Mouse (Mus musculus) bone marrow, adult 2 months (tissue): Measurements from ENCODE around the gene Tmem123.

ENCODE experiments used
- CTCF ChIP-seq: fragments of 200-500 bp; IDR thresholded peaks from 2 replicates; pipeline ENCODE4 v1.5.1; 2011; ENCODE audit warnings: low read length, control low read depth; ENCODE audit not compliant: control insufficient read depth, insufficient read depth
- POLR2A ChIP-seq: fragments of 200-500 bp; IDR thresholded peaks from 2 replicates; pipeline ENCODE4 v1.6.1; 2011; ENCODE audit warnings: low read depth, mild to moderate bottlenecking, control low read depth, low read length, borderline replicate concordance; ENCODE audit not compliant: control insufficient read depth

- no peak for TF ChIP-seq CTCF
- TF ChIP-seq POLR2A, result no peak
These were observed 1.9 kb upstream of the Tmem123 start for GRCm38 (mm10) chr9:7761906-7762455.
